Mouse (Mus musculus) midbrain, embryonic 14.5 days (tissue): ENCODE measurements around the gene Bckdk. TPM values are rescaled to one million over a fixed set of nuclear protein-coding genes. Genes with fewer than 3 reads are reported as not detected.

Experiments
- ATAC-seq: fragments of 200-750 bp; cut with Nextera tagmentation; 2 replicates; pipeline ENCODE4 v1.8.0; 2017; ENCODE audit warnings: moderate number of reproducible peaks, moderate library complexity; ENCODE audit not compliant: low FRiP score, low TSS enrichment
- DNase-seq: peaks from one replicate; pipeline ENCODE4 v3.0.0-alpha.2; 2015
- H3K27ac ChIP-seq: fragments of 300-500 bp; sonication (generic); replicated peaks from 2 replicates; pipeline ENCODE4 v1.5.1; 2014; ENCODE audit warnings: mild to moderate bottlenecking, low read depth, low read length, moderate library complexity
- H3K27me3 ChIP-seq: fragments of 300-500 bp; sonication (generic); 2 replicates; pipeline ENCODE4 v1.6.1; 2014; ENCODE audit warnings: low read length, control low read depth, mixed read lengths; ENCODE audit not compliant: control insufficient read depth, insufficient read depth
- H3K36me3 ChIP-seq: fragments of 300-500 bp; sonication (generic); 2 replicates; pipeline ENCODE4 v1.6.1; 2014; ENCODE audit warnings: low read length, control low read depth; ENCODE audit not compliant: control insufficient read depth, insufficient read depth
- H3K4me1 ChIP-seq: fragments of 300-500 bp; sonication (generic); 2 replicates; pipeline ENCODE4 v1.6.1; 2014; ENCODE audit warnings: mild to moderate bottlenecking, antibody characterized with exemption, low read length, control low read depth; ENCODE audit not compliant: control insufficient read depth, insufficient read depth
- H3K4me2 ChIP-seq: fragments of 300-500 bp; sonication (generic); 2 replicates; pipeline ENCODE4 v1.6.1; 2014; ENCODE audit warnings: mild to moderate bottlenecking, low read length, moderate library complexity
- H3K4me3 ChIP-seq: fragments of 300-500 bp; sonication (generic); replicated peaks from 2 replicates; pipeline ENCODE4 v1.5.1; 2014; ENCODE audit warnings: low read depth, low read length
- H3K9ac ChIP-seq: fragments of 300-500 bp; sonication (generic); replicated peaks from 2 replicates; pipeline ENCODE4 v1.6.1; 2014; ENCODE audit warnings: mild to moderate bottlenecking, low read length, moderate library complexity
- H3K9me3 ChIP-seq: fragments of 300-500 bp; sonication (generic); 2 replicates; pipeline ENCODE4 v1.6.1; 2016; ENCODE audit warnings: low read length, control low read depth, mixed read lengths; ENCODE audit not compliant: control insufficient read depth
- WGBS: fragments of 180-500 bp; shearing (Covaris S2); extraction: QIAGEN DNeasy Blood & Tissue Kit; methylation state at CpG from one replicate; pipeline ENCODE4 v1.1.7; 2014; 5-methylcytosine and 5-hydroxymethylcytosine counted together
- polyA plus RNA-seq: library from polyadenylated mRNA; unstranded; fragments of >200 nt; fragmentation: Nextera tagmentation; extraction: Ambion mirVana; gene quantifications from 2 replicates; pipeline ENCODE4 v1.2.1, GENCODE M21; 2014

The Bckdk gene
- polyA plus RNA-seq, 1 experiment from 2014 or later = 77.3 TPM

DNA sequence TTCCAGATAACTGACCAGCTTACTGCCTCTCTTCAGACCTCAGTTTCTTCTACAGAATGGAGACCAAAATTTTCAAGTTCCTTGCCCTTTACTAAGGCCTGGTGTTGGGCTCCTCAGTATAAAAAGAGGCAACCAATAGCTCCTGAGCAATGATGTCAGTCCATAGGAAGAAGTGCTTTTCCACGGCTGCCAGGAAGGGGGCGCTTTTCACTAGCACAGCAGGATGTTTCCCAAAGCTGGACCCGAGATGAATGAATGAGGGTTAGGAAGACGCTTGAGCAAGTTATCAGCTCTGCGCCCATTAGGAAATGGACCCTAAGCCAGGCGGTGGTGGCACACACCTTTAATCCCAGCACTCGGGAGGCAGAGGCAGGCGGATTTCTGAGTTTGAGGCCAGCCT, 17.6 kb downstream of the Bckdk start:
- WGBS = 62% methylated on average over 8 of the region's 8 CpGs
- Histone ChIP-seq H3K27me3 (no peaks in the 10 kb centered on the region), H3K4me3 (no peak overlapping the region), H3K36me3 (peaks cover 76% of the 10 kb centered on the region), H3K9me3 (no peaks in the 10 kb centered on the region), H3K4me1 (no peaks in the 10 kb centered on the region), H3K4me2 (no peak overlapping the region), H3K9ac (no peak overlapping the region), H3K27ac (no peak overlapping the region)
- DNase-seq (no peak), ATAC-seq (no peak)

- Histone ChIP-seq H3K4me3 (no peak overlapping the region), H3K36me3 (peaks cover 77% of the 10 kb centered on the region), H3K9ac (no peak overlapping the region), H3K4me2 (no peak overlapping the region), H3K27ac (no peak overlapping the region), H3K27me3 (no peaks in the 10 kb centered on the region), H3K9me3 (no peaks in the 10 kb centered on the region), H3K4me1 (no peaks in the 10 kb centered on the region)
- DNase-seq = no peak
- no peak for ATAC-seq
- 87% methylated on average over 6 of the region's 6 CpGs for WGBS
These were observed 18.8 kb downstream of the Bckdk start for GRCm38 (mm10) chr7:127922451-127923275.

GRCm38 (mm10) chr7:127923714-127924113, 19.8 kb downstream of the Bckdk start:
- Histone ChIP-seq H3K4me1 (no peaks in the 10 kb centered on the region), H3K4me3 (no peak overlapping the region), H3K9me3 (no peaks in the 10 kb centered on the region), H3K4me2 (no peak overlapping the region), H3K36me3 (peaks cover 71% of the 10 kb centered on the region), H3K9ac (no peak overlapping the region), H3K27ac (no peak overlapping the region), H3K27me3 (peaks cover 4% of the 10 kb centered on the region; the same call in 1 of the 2 replicates)
- no peak for DNase-seq
- WGBS = 93% methylated on average over 5 of the region's 5 CpGs
- ATAC-seq = no peak

GRCm38 (mm10) chr7:127925252-127925651, 21.4 kb downstream of the Bckdk start:
- Histone ChIP-seq H3K9ac (no peak overlapping the region), H3K27me3 (peaks cover 17% of the 10 kb centered on the region), H3K36me3 (peaks cover 66% of the 10 kb centered on the region), H3K4me3 (no peak overlapping the region), H3K4me2 (no peak overlapping the region), H3K9me3 (no peaks in the 10 kb centered on the region), H3K27ac (no peak overlapping the region), H3K4me1 (no peaks in the 10 kb centered on the region)
- WGBS = 66% methylated on average over 5 of the region's 5 CpGs
- no peak for ATAC-seq
- no peak for DNase-seq

GRCm38 (mm10) chr7:127926066-127926465, 22.2 kb downstream of the Bckdk start:
- H3K36me3 ChIP-seq = peaks cover 61% of the 10 kb centered on the region
- 84% methylated on average over 8 of the region's 8 CpGs for WGBS

GRCm38 (mm10) chr7:127926846-127927245, 23.0 kb downstream of the Bckdk start:
- Histone ChIP-seq H3K4me2 (no peak overlapping the region), H3K27me3 (peaks cover 17% of the 10 kb centered on the region), H3K9ac (no peak overlapping the region), H3K4me1 (no peaks in the 10 kb centered on the region), H3K36me3 (peaks cover 56% of the 10 kb centered on the region), H3K9me3 (no peaks in the 10 kb centered on the region), H3K4me3 (no peak overlapping the region), H3K27ac (no peak overlapping the region)
- ATAC-seq (no peak), DNase-seq (no peak)
- WGBS = 89% methylated on average over 11 of the region's 11 CpGs

More at GRCm38 (mm10) chr7:127926066-127926465, 22.2 kb downstream of the Bckdk start:
- Histone ChIP-seq H3K4me1 (no peaks in the 10 kb centered on the region), H3K27ac (no peak overlapping the region), H3K27me3 (peaks cover 17% of the 10 kb centered on the region), H3K9me3 (no peaks in the 10 kb centered on the region), H3K4me2 (no peak overlapping the region), H3K4me3 (no peak overlapping the region), H3K9ac (no peak overlapping the region)
- DNase-seq = no peak
- no peak for ATAC-seq

GRCm38 (mm10) chr7:127927726-127928125, 23.8 kb downstream of the Bckdk start:
- H3K36me3 ChIP-seq = peaks cover 47% of the 10 kb centered on the region
- no peak overlapping the region for H3K4me3 ChIP-seq
- peaks cover 17% of the 10 kb centered on the region for H3K27me3 ChIP-seq
- ATAC-seq (no peak), DNase-seq (no peak)
- 0 out of 2 replicates have a peak, but pooled peaks cover 3% of the 10 kb centered on the region for H3K4me1 ChIP-seq
- H3K9ac ChIP-seq = no peak overlapping the region
- H3K9me3 ChIP-seq = no peaks in the 10 kb centered on the region
- no peak overlapping the region for H3K27ac ChIP-seq
- no peak overlapping the region for H3K4me2 ChIP-seq
- WGBS = 82% methylated on average over 11 of the region's 11 CpGs

DNA sequence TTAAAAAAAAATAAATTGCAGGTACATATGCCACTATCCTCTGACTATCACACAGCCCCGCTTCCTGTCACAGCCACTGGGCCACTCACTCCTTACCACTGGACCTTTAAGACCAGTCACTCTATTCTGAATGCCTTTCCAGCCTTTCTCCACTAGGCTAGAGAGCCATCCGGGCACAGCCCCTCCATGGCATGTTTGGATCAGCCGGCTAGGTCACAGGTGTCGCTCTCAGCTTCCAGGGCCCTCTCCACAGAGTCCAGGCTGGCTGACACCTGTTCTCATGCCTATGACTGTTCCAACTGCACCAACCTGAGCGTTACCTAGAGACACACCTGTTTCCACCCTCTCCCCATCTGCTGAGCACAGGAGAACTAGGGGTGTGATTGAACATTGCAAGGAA, 24.7 kb downstream of the Bckdk start:
- Histone ChIP-seq H3K36me3 (peaks cover 39% of the 10 kb centered on the region), H3K9me3 (no peaks in the 10 kb centered on the region), H3K4me2 (no peak overlapping the region), H3K4me1 (0 out of 2 replicates have a peak, but pooled peaks cover 3% of the 10 kb centered on the region), H3K27me3 (peaks cover 17% of the 10 kb centered on the region), H3K4me3 (no peak overlapping the region), H3K9ac (no peak overlapping the region), H3K27ac (no peak overlapping the region)
- no peak for DNase-seq
- ATAC-seq = no peak
- 58% methylated on average over 5 of the region's 5 CpGs for WGBS

DNA sequence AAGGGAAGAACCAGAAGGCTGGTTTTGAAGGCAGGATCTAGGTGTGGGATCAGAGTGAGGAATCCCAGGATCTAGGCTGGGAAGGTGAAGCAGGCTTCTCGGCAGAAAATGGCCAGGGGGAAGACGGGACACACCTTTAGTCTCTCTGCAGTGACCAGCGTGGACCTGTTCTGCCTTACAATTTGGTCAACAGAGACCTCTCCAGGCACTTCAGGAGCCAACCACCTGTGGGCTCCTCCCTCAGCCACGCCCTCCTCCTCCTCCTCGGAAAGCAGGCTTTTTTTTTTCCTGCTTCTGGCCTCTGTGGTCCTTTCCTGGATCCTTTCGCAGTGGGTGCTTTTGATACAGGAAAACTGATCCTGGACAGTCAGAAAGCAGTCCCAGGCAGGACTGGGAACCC, 26.0 kb downstream of the Bckdk start, which contains the start of gene Prss8:
Gene Prss8, minus strand, starts transcription at position 182 of the 400 bp plus-strand sequence.
- no peak within 1 kb of the TSS for H3K4me2 ChIP-seq
- H3K9ac ChIP-seq = no peak within 1 kb of the TSS
- H3K9me3 ChIP-seq = no peaks in the 10 kb centered on the region
- 5% methylated on average over 6 of the region's 6 CpGs for WGBS
- H3K27ac ChIP-seq = no peak within 1 kb of the TSS
- no peak for DNase-seq
- H3K4me3 ChIP-seq = no peak within 1 kb of the TSS
- H3K27me3 ChIP-seq = peaks cover 17% of the 10 kb centered on the region
- ATAC-seq = no peak
- peaks cover 26% of the 10 kb centered on the region for H3K36me3 ChIP-seq
- 0 out of 2 replicates have a peak, but pooled peaks cover 8% of the 10 kb centered on the region for H3K4me1 ChIP-seq
